Mouse (Mus musculus) ovary, adult 2 months (tissue): ENCODE data around the gene Vmn1r16. TPM values are rescaled to one million over a fixed set of nuclear protein-coding genes. Genes with fewer than 3 reads are reported as not detected.

Experiments used
- polyA plus RNA-seq: library from polyadenylated mRNA; depleted of rRNA; stranded (reverse); fragments of >200 nt; gene quantifications from 2 replicates; pipeline ENCODE4 v1.2.3, GENCODE M21; 2012; rRNA removed

The Vmn1r16 gene
- polyA plus RNA-seq: not detected in 2 replicates

GRCm38 (mm10) chr6:57329394-57329793 is at the start of gene Vmn1r16:
Vmn1r16 (minus strand) TSS chr6:57329494.

GRCm38 (mm10) chr6:57363627-57364026 is 34.3 kb upstream of the Vmn1r16 start, which contains the start of gene Vmn1r17:
Vmn1r17 (minus strand) TSS chr6:57363727.

Other genes with a start within 250 kb of the Vmn1r16 start
- gene Vmn1r10, start 220.0 kb downstream of the Vmn1r16 start, polyA plus RNA-seq: not detected in 2 replicates
- gene Vmn1r11, start 196.0 kb downstream of the Vmn1r16 start, polyA plus RNA-seq: not detected in 2 replicates
- gene Vmn1r12, start 172.6 kb downstream of the Vmn1r16 start, polyA plus RNA-seq: not detected in 2 replicates
- gene Vmn1r13, start 126.2 kb downstream of the Vmn1r16 start, polyA plus RNA-seq: not detected in 2 replicates
- not detected in 2 replicates for gene Vmn1r14, start 97.8 kb downstream of the Vmn1r16 start, polyA plus RNA-seq
- gene Vmn1r15, start 71.5 kb downstream of the Vmn1r16 start, polyA plus RNA-seq: not detected in 2 replicates
- gene Vmn1r17, start 34.2 kb upstream of the Vmn1r16 start, polyA plus RNA-seq: not detected in 2 replicates
- not detected in 2 replicates for gene Vmn1r18, start 66.3 kb upstream of the Vmn1r16 start, polyA plus RNA-seq
- gene Vmn1r19, start 74.3 kb upstream of the Vmn1r16 start, polyA plus RNA-seq: not detected in 2 replicates
- gene Vmn1r20, start 99.4 kb upstream of the Vmn1r16 start, polyA plus RNA-seq: not detected in 2 replicates
- gene Ppm1k, start 206.0 kb upstream of the Vmn1r16 start, polyA plus RNA-seq: 1.4 and 1.7 TPM in 2 replicates